Mouse (Mus musculus) T-helper 17 cell (primary cell): ENCODE results near the gene Adcy7.

ENCODE experiments used
- in situ Hi-C, 2 experiments: fragments of 300-600 bp; cut with MboI, MseI; formaldehyde crosslinking; loops; 1 replicate in 1 of 2; 2 replicates in 1 of 2; pipeline ENCODE4 v1.15.1; 2025; ENCODE audit warnings: high pct_unique_total_duplicates in 2 of 2

Gene Adcy7

DNA sequence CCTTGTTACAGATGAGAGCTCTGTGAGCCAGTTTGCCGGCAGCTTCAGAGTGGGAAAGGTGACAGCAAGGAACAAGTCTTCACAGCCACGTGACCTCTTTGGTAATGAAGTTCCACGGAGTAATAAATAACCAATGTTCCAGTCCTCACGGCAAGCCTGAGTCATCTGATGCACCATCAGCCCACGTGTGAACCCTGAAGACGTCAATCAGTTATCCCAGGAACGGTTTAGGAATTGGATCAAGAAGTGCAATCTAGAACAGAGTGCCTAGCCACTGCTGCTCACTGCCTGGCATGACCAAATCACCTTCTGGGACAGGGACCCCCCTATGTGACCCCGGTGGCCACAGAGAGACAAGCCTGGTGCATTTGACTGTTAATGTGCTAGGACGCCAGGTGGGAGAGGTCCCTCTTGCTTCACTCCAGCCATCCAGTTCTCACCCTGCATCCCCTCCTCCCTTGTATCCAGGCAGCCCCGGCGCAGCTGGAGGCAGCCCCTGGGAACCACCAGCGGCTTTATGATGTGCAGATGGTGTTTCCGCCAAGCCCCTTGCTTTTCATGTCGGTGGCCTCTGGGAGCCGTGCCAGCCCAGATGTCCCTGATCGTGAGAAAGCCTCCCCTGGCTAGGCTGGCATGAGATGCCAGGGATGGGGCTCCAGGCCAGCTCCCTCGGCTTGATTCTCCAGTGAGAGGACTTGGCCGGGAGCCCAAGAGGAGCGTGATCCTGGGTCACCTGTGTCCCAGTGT, 104.8 kb downstream of the Adcy7 start:
- in situ Hi-C loops = no loop called here
